In genomic region chr17:45468302-45468701, GRCm38 (mm10) we compare ENCODE assay signal across 25 mouse cellular contexts. TPM values are rescaled to one million over a fixed set of nuclear protein-coding genes. Genes with fewer than 3 reads are reported as not detected.
DNase-seq lines count a peak whose midpoint lies in the region; ATAC-seq and TF ChIP-seq lines count a peak whose summit lies in the region.
"Had no signal": no experiment of that assay in that cellular context is flagged by ENCODE, and none has a peak within 500 bp of the region (broad histone marks: within the 10 kb centered on the region; RNA-seq: fewer than 3 reads in every experiment).

No protein-coding gene starts in this region.

- peak; percentile 4 for DNase-seq in embryonic facial prominence, embryonic 11.5 days (ENCODE audit: low spot score)
- DNase-seq in embryonic facial prominence, embryonic 10.5 days (ENCODE audit: low spot score), result no peak
- DNase-seq in 3T3-L1 (ENCODE audit: low read depth, low spot score), result peak; percentile 31
- DNase-seq in NIH3T3 (ENCODE audit: low read depth), result peak; percentile 23
- DNase-seq in brain, embryonic 14.5 days (ENCODE audit: low read depth), result no peak
- DNase-seq in urinary bladder, postnatal 25 days (ENCODE audit: low spot score), result no peak
- DNase-seq: adrenal gland, adult 8-10 months; adrenal gland, postnatal 36 days; cerebellum, adult 11-12 months; cerebellum, adult 9-10 months; cerebellum, postnatal 25 days; gastrocnemius, postnatal 14 days; heart, adult 2 months; heart, postnatal 14 days had no signal

- TF ChIP-seq CTCF in brain, embryonic 14.5 days (IDR thresholded peaks at IDR 0.05; ENCODE audit: borderline replicate concordance, extremely low read depth, insufficient read depth, insufficient read length), result peak; percentile 13; the same call in 1 of the 2 replicates

- 81% methylated on average over 5 of the region's 5 CpGs for WGBS in embryonic facial prominence, embryonic 11.5 days
- 85% methylated on average over 5 of the region's 5 CpGs for WGBS in embryonic facial prominence, embryonic 10.5 days

- no peaks in the 10 kb centered on the region for H3K4me1 ChIP-seq in embryonic facial prominence, embryonic 11.5 days (ENCODE audit: control insufficient read depth, insufficient read depth, low read length)
- H3K4me1 ChIP-seq in embryonic facial prominence, embryonic 10.5 days, result no peaks in the 10 kb centered on the region; the same call in 1 of the 2 replicates
- H3K4me1 ChIP-seq: embryonic facial prominence, embryonic 15.5 days; heart, embryonic 15.5 days; hindbrain, embryonic 15.5 days had no signal

- no peaks in the 10 kb centered on the region for H3K27me3 ChIP-seq in embryonic facial prominence, embryonic 11.5 days (ENCODE audit: control insufficient read depth, insufficient read depth, low read length)
- H3K27me3 ChIP-seq in embryonic facial prominence, embryonic 10.5 days (replicated peaks; ENCODE audit: low read depth, poor library complexity, severe bottlenecking), result peaks cover 2% of the 10 kb centered on the region
- H3K27me3 ChIP-seq: embryonic facial prominence, embryonic 15.5 days; heart, embryonic 15.5 days; hindbrain, embryonic 15.5 days had no signal

- no peak for TF ChIP-seq POLR2A in brain, embryonic 14.5 days (IDR thresholded peaks at IDR 0.05; ENCODE audit: borderline replicate concordance, extremely low read depth, insufficient read depth, insufficient read length, poor library complexity, severe bottlenecking)

- H3K4me2 ChIP-seq in embryonic facial prominence, embryonic 11.5 days (ENCODE audit: low read depth, low read length), result no peak overlapping the region
- H3K4me2 ChIP-seq: embryonic facial prominence, embryonic 15.5 days; heart, embryonic 11.5 days; heart, embryonic 15.5 days; hindbrain, embryonic 15.5 days had no signal

- no peaks in the 10 kb centered on the region for H3K9me3 ChIP-seq in embryonic facial prominence, embryonic 11.5 days (replicated peaks; ENCODE audit: control insufficient read depth, low read length)
- peaks cover 7% of the 10 kb centered on the region; the same call in 1 of the 2 replicates for H3K9me3 ChIP-seq in embryonic facial prominence, embryonic 10.5 days
- H3K9me3 ChIP-seq: hindbrain, embryonic 15.5 days had no signal

- no peak overlapping the region for H3K4me3 ChIP-seq in embryonic facial prominence, embryonic 11.5 days (ENCODE audit: low read depth, low read length)
- no peak overlapping the region for H3K4me3 ChIP-seq in embryonic facial prominence, embryonic 10.5 days
- H3K4me3 ChIP-seq: embryonic facial prominence, embryonic 15.5 days; erythroblast, embryonic 14.5 days; heart, adult 2 months; heart, embryonic 15.5 days; hindbrain, embryonic 10.5 days; hindbrain, embryonic 15.5 days had no signal

- H3K36me3 ChIP-seq in embryonic facial prominence, embryonic 11.5 days (replicated peaks; ENCODE audit: control insufficient read depth, insufficient read depth, low read depth, low read length), result no peaks in the 10 kb centered on the region
- no peaks in the 10 kb centered on the region for H3K36me3 ChIP-seq in embryonic facial prominence, embryonic 10.5 days (replicated peaks)
- H3K36me3 ChIP-seq: embryonic facial prominence, embryonic 15.5 days; heart, embryonic 15.5 days; hindbrain, embryonic 10.5 days; hindbrain, embryonic 15.5 days had no signal

- H3K27ac ChIP-seq in embryonic facial prominence, embryonic 11.5 days (replicated peaks; ENCODE audit: low read depth, low read length), result no peak overlapping the region
- H3K27ac ChIP-seq in embryonic facial prominence, embryonic 10.5 days (replicated peaks), result no peak overlapping the region
- H3K27ac ChIP-seq: embryonic facial prominence, embryonic 15.5 days; heart, adult 2 months; heart, embryonic 15.5 days; hindbrain, embryonic 10.5 days; hindbrain, embryonic 15.5 days had no signal

- ATAC-seq in embryonic facial prominence, embryonic 11.5 days (replicated peaks; ENCODE audit: insufficient number of reproducible peaks, low FRiP score, low TSS enrichment, low read depth), result no peak
- ATAC-seq in megakaryocyte-erythroid progenitor cell, adult 5-6 weeks (replicated peaks; ENCODE audit: low FRiP score, low TSS enrichment, poor library complexity, severe bottlenecking), result no peak
- ATAC-seq: forebrain, embryonic 16.5 days; intestine, embryonic 16.5 days had no signal

- H3K9ac ChIP-seq in embryonic facial prominence, embryonic 11.5 days (replicated peaks; ENCODE audit: low read length), result no peak overlapping the region
- H3K9ac ChIP-seq: embryonic facial prominence, embryonic 15.5 days; heart, embryonic 15.5 days; hindbrain, embryonic 15.5 days had no signal

RNA-seq across cellular contexts. Expression of gene Spats1, which starts 6.9 kb away (rescaled TPM):
- 0.17 and 0.26 TPM in 2 replicates for polyA plus RNA-seq in embryonic facial prominence, embryonic 11.5 days (2014; fragmentation: Nextera tagmentation; extraction: Ambion mirVana)
- polyA plus RNA-seq in embryonic facial prominence, embryonic 10.5 days (2016; fragmentation: Nextera tagmentation; extraction: Ambion mirVana), result 0.39 and 0.55 TPM in 2 replicates
- 0.97 and 1.3 TPM in 2 replicates for polyA plus RNA-seq in brain, embryonic 14.5 days (2012; rRNA removed)
- total RNA-seq in megakaryocyte-erythroid progenitor cell, adult 5-6 weeks (2014; fragmentation: Nextera tagmentation), result not detected in 2 replicates
- not detected in 2 replicates for total RNA-seq in megakaryocyte-erythroid progenitor cell, adult 5-6 weeks (2017)
- total RNA-seq: adrenal gland, postnatal 36 days; gastrocnemius, adult 18-20 months had no signal
- polyA plus RNA-seq: erythroblast, embryonic 14.5 days; heart, adult 2 months had no signal

RNA-seq across cellular contexts. Expression of gene Cdc5l, which starts 34.8 kb away (rescaled TPM):
- 88.6 and 97.6 TPM in 2 replicates for polyA plus RNA-seq in embryonic facial prominence, embryonic 11.5 days (2014; fragmentation: Nextera tagmentation; extraction: Ambion mirVana)
- polyA plus RNA-seq in embryonic facial prominence, embryonic 10.5 days (2016; fragmentation: Nextera tagmentation; extraction: Ambion mirVana), result 66.7 and 68.9 TPM in 2 replicates
- polyA plus RNA-seq in brain, embryonic 14.5 days (2012; rRNA removed), result 31.0 and 41.3 TPM in 2 replicates
- 64.4 and 65.7 TPM in 2 replicates for total RNA-seq in megakaryocyte-erythroid progenitor cell, adult 5-6 weeks (2014; fragmentation: Nextera tagmentation)
- total RNA-seq in megakaryocyte-erythroid progenitor cell, adult 5-6 weeks (2017), result 115 and 138 TPM in 2 replicates

RNA-seq across cellular contexts. Expression of gene Aars2, which starts 38.3 kb away (rescaled TPM):
- 14.3 and 16.1 TPM in 2 replicates for polyA plus RNA-seq in embryonic facial prominence, embryonic 11.5 days (2014; fragmentation: Nextera tagmentation; extraction: Ambion mirVana)
- 33.7 and 36.0 TPM in 2 replicates for polyA plus RNA-seq in embryonic facial prominence, embryonic 10.5 days (2016; fragmentation: Nextera tagmentation; extraction: Ambion mirVana)
- 21.0 and 23.3 TPM in 2 replicates for polyA plus RNA-seq in brain, embryonic 14.5 days (2012; rRNA removed)
- total RNA-seq in megakaryocyte-erythroid progenitor cell, adult 5-6 weeks (2014; fragmentation: Nextera tagmentation), result 17.5 and 20.6 TPM in 2 replicates
- total RNA-seq in megakaryocyte-erythroid progenitor cell, adult 5-6 weeks (2017), result 9.8 and 13.4 TPM in 2 replicates

RNA-seq across cellular contexts. Expression of gene Tcte1, which starts 54.9 kb away (rescaled TPM):
- 1.5 and 2.3 TPM in 2 replicates for polyA plus RNA-seq in embryonic facial prominence, embryonic 11.5 days (2014; fragmentation: Nextera tagmentation; extraction: Ambion mirVana)
- polyA plus RNA-seq in embryonic facial prominence, embryonic 10.5 days (2016; fragmentation: Nextera tagmentation; extraction: Ambion mirVana), result 1.1 TPM in 2 replicates
- 0.40 and 0.92 TPM in 2 replicates for polyA plus RNA-seq in brain, embryonic 14.5 days (2012; rRNA removed)
- total RNA-seq in megakaryocyte-erythroid progenitor cell, adult 5-6 weeks (2014; fragmentation: Nextera tagmentation), result not detected in 2 replicates
- total RNA-seq in megakaryocyte-erythroid progenitor cell, adult 5-6 weeks (2017), result not detected in 2 replicates
- total RNA-seq: adrenal gland, adult 8-10 months; adrenal gland, postnatal 36 days; gastrocnemius, adult 18-20 months; gastrocnemius, postnatal 14 days; heart, adult 2 months had no signal
- polyA plus RNA-seq: C2C12; erythroblast, embryonic 14.5 days had no signal

Comparison
In these comparisons a context has a peak if more than half of its experiments do, and no peak if none do; other contexts are left out.
1. DNase-seq: peak in embryonic facial prominence, embryonic 11.5 days (single experiment), 3T3-L1 (single experiment) and NIH3T3 (single experiment); none in embryonic facial prominence, embryonic 10.5 days (single experiment), brain, embryonic 14.5 days (single experiment) and urinary bladder, postnatal 25 days (single experiment).